ENCODE assay signal across 8 mouse cellular contexts in the genomic region with DNA sequence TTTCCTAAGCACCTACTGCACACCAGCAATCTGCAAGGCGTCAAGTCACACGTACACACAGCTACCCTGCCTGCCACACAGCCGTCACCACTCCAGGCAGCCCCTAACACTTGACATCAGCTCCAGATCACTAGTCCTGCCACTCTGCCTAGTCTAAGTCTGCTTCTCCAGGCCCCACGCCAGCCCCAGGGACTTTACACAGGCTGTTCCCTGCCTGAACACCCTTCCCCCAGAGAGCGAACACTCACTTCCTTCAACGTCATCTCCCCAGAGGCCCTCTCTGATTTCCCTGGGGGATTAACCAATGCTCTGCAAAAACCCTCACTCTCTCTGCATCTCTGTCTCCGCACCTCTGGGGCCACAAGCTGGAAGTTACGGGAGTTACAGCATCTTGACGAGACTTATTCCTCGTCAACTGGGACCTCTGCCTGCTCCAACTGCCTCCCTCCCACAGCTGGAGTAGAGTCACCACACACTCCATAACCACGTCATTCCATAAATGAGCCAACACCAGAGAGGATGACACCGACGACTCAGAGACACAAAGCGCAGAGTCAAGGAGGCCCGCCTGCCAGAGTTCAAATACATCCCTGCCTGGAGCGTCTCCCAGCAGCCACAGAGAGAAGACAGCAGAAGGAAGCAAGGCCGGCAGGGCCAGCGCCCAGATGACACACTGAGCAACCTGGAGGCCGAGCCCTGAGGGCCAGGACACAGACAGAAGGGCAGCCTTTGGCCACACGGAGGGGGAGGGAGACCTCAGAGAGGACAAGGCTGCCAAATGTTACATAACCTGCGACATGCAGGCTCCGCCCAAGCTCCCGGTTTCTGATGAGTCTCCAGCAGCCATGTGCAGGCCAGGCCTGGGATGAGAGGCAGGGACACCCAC. TPM values are rescaled to one million over a fixed set of nuclear protein-coding genes. Genes with fewer than 3 reads are reported as not detected.
A peak's percentile ranks its signal among the peaks of the same experiment; 100 is the strongest.
DNase-seq lines count a peak whose midpoint lies in the region; ATAC-seq lines count a peak whose summit lies in the region.

No protein-coding gene starts in this region.

- H3K4me1 ChIP-seq in erythroblast, embryonic 14.5 days (ENCODE audit: control insufficient read depth), result peaks cover 100% of the 10 kb centered on the region
- peaks cover 22% of the 10 kb centered on the region for H3K4me1 ChIP-seq in embryonic facial prominence, embryonic 14.5 days (ENCODE audit: control insufficient read depth, insufficient read depth, low read length)
- peaks cover 72% of the 10 kb centered on the region for H3K4me1 ChIP-seq in heart, embryonic 15.5 days (replicated peaks)

- 65% methylated on average over 21 of the region's 23 CpGs for WGBS in embryonic facial prominence, embryonic 14.5 days
- 55% methylated on average over 23 of the region's 23 CpGs for WGBS in heart, embryonic 15.5 days

- H3K4me3 ChIP-seq in erythroblast, embryonic 14.5 days (replicated peaks), result peak overlapping the region; percentile 47
- H3K4me3 ChIP-seq in embryonic facial prominence, embryonic 14.5 days (ENCODE audit: low read depth, low read length), result no peak overlapping the region
- no peak overlapping the region for H3K4me3 ChIP-seq in heart, embryonic 15.5 days

- no peak overlapping the region for H3K4me2 ChIP-seq in embryonic facial prominence, embryonic 14.5 days (ENCODE audit: low read depth, low read length)
- no peak overlapping the region for H3K4me2 ChIP-seq in heart, embryonic 15.5 days

- peak; percentile 60 to 62 for DNase-seq in adrenal gland, adult 18-20 months (ENCODE audit: low spot score in 2 of 2)
- peak; percentile 37 for DNase-seq in embryonic facial prominence, embryonic 14.5 days (ENCODE audit: low spot score)
- DNase-seq in liver, result peak; percentile 72
- DNase-seq in right cerebral cortex, adult 18-20 months, result peak; percentile 60
- no peak for DNase-seq in thymus, postnatal 10 days (ENCODE audit: low spot score in 2 of 2)

- H3K9me3 ChIP-seq in erythroblast, embryonic 14.5 days (ENCODE audit: control insufficient read depth, low read length), result no peaks in the 10 kb centered on the region; the same call in 1 of the 2 replicates
- no peaks in the 10 kb centered on the region for H3K9me3 ChIP-seq in embryonic facial prominence, embryonic 14.5 days (ENCODE audit: control insufficient read depth, low read length)
- no peaks in the 10 kb centered on the region for H3K9me3 ChIP-seq in heart, embryonic 15.5 days (replicated peaks)

- peaks cover 76% of the 10 kb centered on the region for H3K36me3 ChIP-seq in erythroblast, embryonic 14.5 days (ENCODE audit: control insufficient read depth)
- H3K36me3 ChIP-seq in embryonic facial prominence, embryonic 14.5 days (ENCODE audit: control insufficient read depth, insufficient read depth, low read length), result peaks cover 66% of the 10 kb centered on the region
- peaks cover 34% of the 10 kb centered on the region for H3K36me3 ChIP-seq in heart, embryonic 15.5 days

- H3K9ac ChIP-seq in embryonic facial prominence, embryonic 14.5 days (ENCODE audit: low read depth, low read length), result 0 out of 2 replicates have a peak overlapping the region, but pooled peaks have one; percentile 9
- 0 out of 2 replicates have a peak overlapping the region, but pooled peaks have one; percentile 1 for H3K9ac ChIP-seq in heart, embryonic 15.5 days

- peaks cover 14% of the 10 kb centered on the region for H3K27me3 ChIP-seq in erythroblast, embryonic 14.5 days (ENCODE audit: control insufficient read depth)
- H3K27me3 ChIP-seq in embryonic facial prominence, embryonic 14.5 days (replicated peaks; ENCODE audit: control insufficient read depth, insufficient read depth, low read length), result no peaks in the 10 kb centered on the region
- H3K27me3 ChIP-seq in heart, embryonic 15.5 days, result no peaks in the 10 kb centered on the region

- 0 out of 2 replicates have a peak overlapping the region, but pooled peaks have one; percentile 6 for H3K27ac ChIP-seq in embryonic facial prominence, embryonic 14.5 days (replicated peaks; ENCODE audit: low read depth, low read length)
- peak overlapping the region; percentile 63 for H3K27ac ChIP-seq in heart, embryonic 15.5 days

- no peak for ATAC-seq in erythroblast, adult 5-6 weeks (replicated peaks; ENCODE audit: low FRiP score, poor library complexity, severe bottlenecking)
- no peak for ATAC-seq in embryonic facial prominence, embryonic 14.5 days (ENCODE audit: low read depth)
- peak; percentile 60 for ATAC-seq in heart, embryonic 15.5 days (replicated peaks; ENCODE audit: insufficient number of reproducible peaks, insufficient read depth, low FRiP score, low read depth)

RNA-seq across cellular contexts. Expression of gene Rflna, which starts 49.8 kb away (rescaled TPM):
- 0.02 TPM in 1 of 2 replicates, not detected in the other for polyA plus RNA-seq in erythroblast, embryonic 14.5 days (2012)
- not detected in 2 replicates for total RNA-seq in erythroblast, adult 5-6 weeks (2015; ENCODE audit: low replicate concordance)
- total RNA-seq in erythroblast, adult 5-6 weeks (2017; ENCODE audit: low replicate concordance), result not detected in 2 replicates
- 1 to 10 TPM; 2.9 to 6.3 TPM for total RNA-seq in adrenal gland, adult 18-20 months (2021)
- 19.3 and 29.0 TPM in 2 replicates for polyA plus RNA-seq in embryonic facial prominence, embryonic 14.5 days (2014; fragmentation: Nextera tagmentation; extraction: Ambion mirVana)
- 1.3 and 2.3 TPM in 2 replicates for polyA plus RNA-seq in heart, embryonic 15.5 days (2015; fragmentation: Nextera tagmentation; extraction: Ambion mirVana)

Comparison
In these comparisons a context has a peak if more than half of its experiments do, and no peak if none do; other contexts are left out.
1. DNase-seq: peak in adrenal gland, adult 18-20 months (2 of 2), embryonic facial prominence, embryonic 14.5 days (single experiment), liver (single experiment) and right cerebral cortex, adult 18-20 months (single experiment); none in thymus, postnatal 10 days (0 of 2).